9 mouse cellular contexts compared by ENCODE assay signal in the genomic region with DNA sequence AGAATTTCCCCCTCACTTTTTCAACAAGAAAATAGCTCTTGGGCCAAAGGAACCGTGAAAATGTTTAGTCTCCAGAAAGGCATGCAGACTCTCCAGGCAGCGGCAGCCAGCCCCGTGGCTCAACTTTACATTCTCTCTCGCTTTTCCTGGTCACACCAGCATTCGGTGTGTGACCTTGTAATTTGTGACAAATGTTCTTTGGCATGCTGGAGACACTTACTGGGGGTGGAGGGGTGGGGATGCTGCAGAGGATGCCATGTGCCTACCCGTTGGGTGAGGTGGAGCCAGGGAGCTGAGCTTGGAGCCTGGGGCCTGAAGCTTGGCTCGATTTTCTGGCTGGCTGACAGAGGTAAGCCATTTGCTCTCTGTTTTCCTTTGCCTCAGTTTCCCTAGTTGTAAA. TPM values are rescaled to one million over a fixed set of nuclear protein-coding genes. Genes with fewer than 3 reads are reported as not detected.
DNase-seq lines count a peak whose midpoint lies in the region; ATAC-seq and TF ChIP-seq lines count a peak whose summit lies in the region.
"Had no signal": no experiment of that assay in that cellular context is flagged by ENCODE, and none has a peak within 500 bp of the region (broad histone marks: within the 10 kb centered on the region; RNA-seq: fewer than 3 reads in every experiment).

No protein-coding gene starts in this region.

- 18% methylated on average over 7 of the region's 7 CpGs for WGBS in kidney, postnatal 0 days
- 47% methylated on average over 7 of the region's 7 CpGs for WGBS in limb, embryonic 12.5 days

- H3K4me2 ChIP-seq in kidney, postnatal 0 days (ENCODE audit: low read length), result no peak overlapping the region
- no peak overlapping the region for H3K4me2 ChIP-seq in limb, embryonic 12.5 days

- H3K9me3 ChIP-seq in kidney, postnatal 0 days (replicated peaks; ENCODE audit: low read length), result no peaks in the 10 kb centered on the region
- H3K9me3 ChIP-seq in limb, embryonic 12.5 days, result no peaks in the 10 kb centered on the region

- H3K4me1 ChIP-seq in kidney, postnatal 0 days (replicated peaks; ENCODE audit: insufficient read depth, low read length), result no peaks in the 10 kb centered on the region
- H3K4me1 ChIP-seq in limb, embryonic 12.5 days (replicated peaks), result peaks cover under 1% of the 10 kb centered on the region; the same call in 1 of the 2 replicates

- no peak overlapping the region for H3K9ac ChIP-seq in kidney, postnatal 0 days (ENCODE audit: low read depth, low read length)
- H3K9ac ChIP-seq in limb, embryonic 12.5 days (replicated peaks), result no peak overlapping the region

- no peak overlapping the region for H3K4me3 ChIP-seq in kidney, postnatal 0 days (replicated peaks; ENCODE audit: low read depth, low read length)
- H3K4me3 ChIP-seq in limb, embryonic 12.5 days (replicated peaks), result no peak overlapping the region

- no peak for ATAC-seq in kidney, postnatal 0 days (replicated peaks; ENCODE audit: low FRiP score, low read depth)
- no peak for ATAC-seq in limb, embryonic 12.5 days (ENCODE audit: insufficient number of reproducible peaks, insufficient read depth, low FRiP score, low TSS enrichment, low read depth)

- H3K27me3 ChIP-seq in kidney, postnatal 0 days (ENCODE audit: insufficient read depth, low read length), result no peaks in the 10 kb centered on the region
- no peaks in the 10 kb centered on the region for H3K27me3 ChIP-seq in limb, embryonic 12.5 days

- H3K27ac ChIP-seq in kidney, postnatal 0 days, result peak overlapping the region; percentile 71
- peak overlapping the region; percentile 71 for H3K27ac ChIP-seq in limb, embryonic 12.5 days

- TF ChIP-seq CTCF in kidney, postnatal 0 days (IDR thresholded peaks at IDR 0.05; ENCODE audit: low read depth), result no peak

- no peaks in the 10 kb centered on the region for H3K36me3 ChIP-seq in kidney, postnatal 0 days (ENCODE audit: insufficient read depth, low read length)
- no peaks in the 10 kb centered on the region for H3K36me3 ChIP-seq in limb, embryonic 12.5 days

- DNase-seq in embryo, embryonic 10 days (ENCODE audit: low spot score), result peak; percentile 20
- DNase-seq in embryo, embryonic 9.5 days (ENCODE audit: extremely low spot score), result no peak
- DNase-seq in kidney, postnatal 0 days (ENCODE audit: low spot score), result peak; percentile 25
- DNase-seq in kidney, adult 18-20 months, result no peak
- DNase-seq in brain, adult 2 months (ENCODE audit: low read depth, low spot score), result peak; percentile 19
- no peak for DNase-seq in left cerebral cortex, adult 8-10 months (ENCODE audit: low spot score in 2 of 2)
- no peak for DNase-seq in frontal cortex, postnatal 25 days (ENCODE audit: low spot score in 2 of 2)
- DNase-seq: B cell, adult 2 months had no signal

RNA-seq across cellular contexts. Expression of a gene that starts 22.4 kb away (rescaled TPM):
- 577 and 637 TPM in 2 replicates for polyA plus RNA-seq in kidney, postnatal 0 days (2015; fragmentation: Nextera tagmentation; extraction: Ambion mirVana)
- 555 and 579 TPM in 2 replicates for polyA plus RNA-seq in limb, embryonic 12.5 days (2016; fragmentation: Nextera tagmentation; extraction: Ambion mirVana)
- total RNA-seq in left cerebral cortex, adult 8-10 months (2022), result 100 to 1,000 TPM; 208 to 237 (median 224) TPM

Comparison
In these comparisons a context has a peak if more than half of its experiments do, and no peak if none do; other contexts are left out.
1. DNase-seq: peak in embryo, embryonic 10 days (single experiment), kidney, postnatal 0 days (single experiment) and brain, adult 2 months (single experiment); none in embryo, embryonic 9.5 days (single experiment), kidney, adult 18-20 months (single experiment), left cerebral cortex, adult 8-10 months (0 of 2) and frontal cortex, postnatal 25 days (0 of 2).